In the genomic region with DNA sequence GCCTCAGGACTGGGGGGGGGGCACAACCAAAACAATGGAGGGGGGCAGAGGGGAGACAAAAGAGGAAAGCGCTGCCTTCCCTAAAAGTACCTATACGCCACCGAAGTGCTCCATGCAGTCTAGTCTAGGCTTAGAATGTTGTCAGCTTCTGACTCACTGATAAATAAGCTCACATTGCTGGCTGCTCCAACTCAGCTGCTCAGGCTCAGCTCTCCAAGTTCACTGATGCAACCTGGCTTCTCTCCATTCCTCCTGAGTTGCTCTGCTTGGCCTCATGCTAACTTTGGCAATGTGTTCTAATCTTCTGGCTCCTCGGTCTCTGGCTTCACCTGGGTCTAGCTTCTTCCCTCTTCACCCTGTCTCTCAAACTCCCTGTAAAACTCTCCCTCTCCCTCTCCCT, we compare ENCODE assay signal across 27 mouse cellular contexts. TPM values are rescaled to one million over a fixed set of nuclear protein-coding genes. Genes with fewer than 3 reads are reported as not detected.
DNase-seq lines count a peak whose midpoint lies in the region; ATAC-seq and TF ChIP-seq lines count a peak whose summit lies in the region.
"Had no signal": no experiment of that assay in that cellular context is flagged by ENCODE, and none has a peak within 500 bp of the region (broad histone marks: within the 10 kb centered on the region; RNA-seq: fewer than 3 reads in every experiment).

No protein-coding gene starts in this region.

- H3K36me3 ChIP-seq in lung, postnatal 0 days (ENCODE audit: insufficient read depth, low read length): peaks cover 45% of the 10 kb centered on the region; the same call in 1 of the 2 replicates
- peaks cover 89% of the 10 kb centered on the region for H3K36me3 ChIP-seq in heart, embryonic 10.5 days

- H3K9me3 ChIP-seq in lung, postnatal 0 days (ENCODE audit: low read length): no peaks in the 10 kb centered on the region
- H3K9me3 ChIP-seq in heart, embryonic 10.5 days: no peaks in the 10 kb centered on the region
- H3K9me3 ChIP-seq: forebrain, embryonic 15.5 days; hindbrain, embryonic 13.5 days; limb, embryonic 10.5 days; limb, embryonic 15.5 days; liver, embryonic 13.5 days had no signal

- H3K4me2 ChIP-seq in lung, postnatal 0 days (replicated peaks; ENCODE audit: low read depth, low read length): no peak overlapping the region
- H3K4me2 ChIP-seq: forebrain, embryonic 15.5 days; heart, embryonic 11.5 days; hindbrain, embryonic 13.5 days; limb, embryonic 15.5 days; liver, embryonic 13.5 days; midbrain, embryonic 11.5 days had no signal

- ATAC-seq in lung, postnatal 0 days: peak; percentile 44
- ATAC-seq: activated CD4-positive, CD25-positive, alpha-beta regulatory T cell, adult 4 months; forebrain, embryonic 15.5 days; intestine, postnatal 0 days; midbrain, embryonic 16.5 days had no signal

- no peaks in the 10 kb centered on the region for H3K27me3 ChIP-seq in lung, postnatal 0 days (replicated peaks; ENCODE audit: insufficient read depth, low read length)
- H3K27me3 ChIP-seq in heart, embryonic 10.5 days (ENCODE audit: insufficient read depth, poor library complexity, severe bottlenecking): no peaks in the 10 kb centered on the region
- H3K27me3 ChIP-seq: forebrain, embryonic 15.5 days; hindbrain, embryonic 13.5 days; limb, embryonic 15.5 days; liver, embryonic 13.5 days had no signal

- H3K27ac ChIP-seq in lung, postnatal 0 days (ENCODE audit: low read length): peak overlapping the region; percentile 57; the same call in 1 of the 2 replicates
- no peak overlapping the region for H3K27ac ChIP-seq in heart, embryonic 10.5 days
- H3K27ac ChIP-seq: forebrain, embryonic 15.5 days; hindbrain, embryonic 13.5 days; limb, embryonic 10.5 days; limb, embryonic 15.5 days; liver, embryonic 13.5 days had no signal

- TF ChIP-seq EP300 in lung, postnatal 0 days (IDR thresholded peaks at IDR 0.05): no peak

- H3K9ac ChIP-seq in lung, postnatal 0 days (replicated peaks; ENCODE audit: low read depth): no peak overlapping the region
- H3K9ac ChIP-seq: forebrain, embryonic 15.5 days; hindbrain, embryonic 13.5 days; limb, embryonic 15.5 days; liver, embryonic 13.5 days had no signal

- 85% methylated on average over 4 of the region's 4 CpGs for WGBS in lung, postnatal 0 days
- 75% methylated on average over 4 of the region's 4 CpGs for WGBS in heart, embryonic 10.5 days

- TF ChIP-seq CTCF in lung, postnatal 0 days (IDR thresholded peaks at IDR 0.05): no peak

- DNase-seq in adrenal gland, postnatal 14 days: peak; percentile 31
- no peak for DNase-seq in adrenal gland, adult 18-20 months (ENCODE audit: low spot score in 2 of 2)
- DNase-seq in lung, postnatal 0 days (ENCODE audit: low spot score): peak; percentile 52
- DNase-seq in lung, postnatal 10 days: no peak
- DNase-seq in brain, adult 2 months (ENCODE audit: low read depth, low spot score): peak; percentile 45
- DNase-seq in kidney, adult 9 months: no peak
- DNase-seq in heart, embryonic 10.5 days (ENCODE audit: low spot score): no peak
- DNase-seq: cerebellum, adult 18-20 months; cerebellum, postnatal 14 days; gastrocnemius, postnatal 10 days; heart, adult 11 months; heart, postnatal 36 days; kidney, postnatal 14 days; layer of hippocampus, adult 9-11 months; liver, embryonic 13.5 days; lung, postnatal 14 days; thymus, adult 2 months; thymus, postnatal 4 days had no signal

- peaks cover 3% of the 10 kb centered on the region; the same call in 1 of the 2 replicates for H3K4me1 ChIP-seq in lung, postnatal 0 days (ENCODE audit: insufficient read depth, low read depth, low read length)
- H3K4me1 ChIP-seq in heart, embryonic 10.5 days: peaks cover 6% of the 10 kb centered on the region; the same call in 1 of the 2 replicates

- H3K4me3 ChIP-seq in lung, postnatal 0 days (ENCODE audit: low read depth, low read length): no peak overlapping the region
- no peak overlapping the region for H3K4me3 ChIP-seq in heart, embryonic 10.5 days
- H3K4me3 ChIP-seq: forebrain, embryonic 15.5 days; hindbrain, embryonic 13.5 days; limb, embryonic 10.5 days; limb, embryonic 15.5 days; liver, embryonic 13.5 days had no signal

RNA-seq across cellular contexts. Expression of gene Cstf1, which starts 6.1 kb away (rescaled TPM):
- 35.5 and 36.1 TPM in 2 replicates for total RNA-seq in adrenal gland, postnatal 14 days (2021)
- 10 to 100 TPM; 33.2 to 33.4 TPM for total RNA-seq in adrenal gland, adult 18-20 months (2021)
- 16.8 and 19.4 TPM in 2 replicates for polyA plus RNA-seq in lung, postnatal 0 days (2015; fragmentation: Nextera tagmentation; extraction: Ambion mirVana)
- polyA plus RNA-seq in heart, embryonic 10.5 days (2016; fragmentation: Nextera tagmentation; extraction: Ambion mirVana): 44.1 and 48.3 TPM in 2 replicates

RNA-seq across cellular contexts. Expression of gene Aurka, which starts 6.2 kb away (rescaled TPM):
- total RNA-seq in adrenal gland, postnatal 14 days (2021): 10.5 and 14.6 TPM in 2 replicates
- total RNA-seq in adrenal gland, adult 18-20 months (2021): 1 to 10 TPM; 1.1 to 2.5 TPM
- 6.3 and 7.9 TPM in 2 replicates for polyA plus RNA-seq in lung, postnatal 0 days (2015; fragmentation: Nextera tagmentation; extraction: Ambion mirVana)
- polyA plus RNA-seq in heart, embryonic 10.5 days (2016; fragmentation: Nextera tagmentation; extraction: Ambion mirVana): 138 and 163 TPM in 2 replicates

RNA-seq across cellular contexts. Expression of gene Cass4, which starts 17.0 kb away (rescaled TPM):
- 0.15 and 0.53 TPM in 2 replicates for total RNA-seq in adrenal gland, postnatal 14 days (2021)
- total RNA-seq in adrenal gland, adult 18-20 months (2021): under 1 TPM; 0.13 to 0.16 TPM
- polyA plus RNA-seq in lung, postnatal 0 days (2015; fragmentation: Nextera tagmentation; extraction: Ambion mirVana): 9.3 and 11.9 TPM in 2 replicates
- polyA plus RNA-seq in heart, embryonic 10.5 days (2016; fragmentation: Nextera tagmentation; extraction: Ambion mirVana): 0.20 and 0.30 TPM in 2 replicates

RNA-seq across cellular contexts. Expression of gene Fam210b, which starts 31.2 kb away (rescaled TPM):
- 17.1 and 26.9 TPM in 2 replicates for total RNA-seq in adrenal gland, postnatal 14 days (2021)
- total RNA-seq in adrenal gland, adult 18-20 months (2021): 10 to 100 TPM; 17.5 to 25.9 TPM
- 32.8 and 37.0 TPM in 2 replicates for polyA plus RNA-seq in lung, postnatal 0 days (2015; fragmentation: Nextera tagmentation; extraction: Ambion mirVana)
- 23.3 and 24.9 TPM in 2 replicates for polyA plus RNA-seq in heart, embryonic 10.5 days (2016; fragmentation: Nextera tagmentation; extraction: Ambion mirVana)

Comparison
In these comparisons a context has a peak if more than half of its experiments do, and no peak if none do; other contexts are left out.
1. DNase-seq: peak in adrenal gland, postnatal 14 days (single experiment), lung, postnatal 0 days (single experiment) and brain, adult 2 months (single experiment); none in adrenal gland, adult 18-20 months (0 of 2), lung, postnatal 10 days (single experiment), kidney, adult 9 months (single experiment) and heart, embryonic 10.5 days (single experiment).